Mouse (Mus musculus): ENCODE measurements at regions not wholly inside any gene's neighbourhood (a gene's known extent, or its start where the extent isn't known, plus 50 kb on each side); places are given as distances from the start of the nearest gene placed in this dataset.

DNA sequence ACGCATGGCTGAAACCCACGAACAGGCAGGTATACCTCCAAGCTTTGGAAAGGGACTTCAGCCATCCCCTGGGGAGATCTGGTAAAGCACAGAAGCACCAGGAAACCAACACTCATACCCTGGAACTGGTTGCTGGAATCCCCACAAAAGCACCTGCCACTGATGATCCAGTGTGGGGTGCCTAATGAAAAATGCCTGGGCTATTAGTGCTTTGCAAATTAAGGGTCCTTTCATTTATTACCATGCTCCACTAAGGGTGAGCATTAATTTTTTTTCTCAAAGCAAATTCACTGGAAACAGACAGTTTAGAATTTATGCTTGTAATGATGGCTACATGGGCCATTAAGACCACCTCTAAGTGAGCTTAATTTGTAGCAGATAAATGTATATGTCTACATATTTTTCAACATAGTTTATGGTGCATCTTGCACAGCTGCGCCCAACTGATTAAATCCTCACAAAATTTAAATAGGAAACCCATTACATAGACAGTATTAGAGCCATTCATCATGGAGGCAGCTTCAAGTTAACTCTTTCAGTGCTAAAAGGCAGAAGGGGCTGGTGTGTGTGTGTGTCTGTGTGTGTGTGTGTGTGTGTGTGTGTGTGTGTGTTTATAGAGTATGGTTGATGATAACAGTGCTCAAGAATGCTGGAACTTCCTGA is 201.8 kb downstream of the Cbln1 start:
- TF ChIP-seq CTCF (IDR thresholded peaks at IDR 0.05; ENCODE audit: low read depth) (no peak), EP300 (IDR thresholded peaks at IDR 0.05; ENCODE audit: low read depth) (no peak)
